Mouse (Mus musculus) midbrain, embryonic 14.5 days (tissue): ENCODE measurements around the gene Rpl38. TPM values are rescaled to one million over a fixed set of nuclear protein-coding genes. Genes with fewer than 3 reads are reported as not detected.

ENCODE experiments used
- ATAC-seq: fragments of 200-750 bp; cut with Nextera tagmentation; 2 replicates; pipeline ENCODE4 v1.8.0; 2017; ENCODE audit warnings: moderate number of reproducible peaks, moderate library complexity; ENCODE audit not compliant: low FRiP score, low TSS enrichment
- DNase-seq: peaks from one replicate; pipeline ENCODE4 v3.0.0-alpha.2; 2015
- H3K27ac ChIP-seq: fragments of 300-500 bp; sonication (generic); replicated peaks from 2 replicates; pipeline ENCODE4 v1.5.1; 2014; ENCODE audit warnings: mild to moderate bottlenecking, low read depth, low read length, moderate library complexity
- H3K27me3 ChIP-seq: fragments of 300-500 bp; sonication (generic); 2 replicates; pipeline ENCODE4 v1.6.1; 2014; ENCODE audit warnings: low read length, control low read depth, mixed read lengths; ENCODE audit not compliant: control insufficient read depth, insufficient read depth
- H3K36me3 ChIP-seq: fragments of 300-500 bp; sonication (generic); 2 replicates; pipeline ENCODE4 v1.6.1; 2014; ENCODE audit warnings: low read length, control low read depth; ENCODE audit not compliant: control insufficient read depth, insufficient read depth
- H3K4me1 ChIP-seq: fragments of 300-500 bp; sonication (generic); 2 replicates; pipeline ENCODE4 v1.6.1; 2014; ENCODE audit warnings: mild to moderate bottlenecking, antibody characterized with exemption, low read length, control low read depth; ENCODE audit not compliant: control insufficient read depth, insufficient read depth
- H3K4me2 ChIP-seq: fragments of 300-500 bp; sonication (generic); 2 replicates; pipeline ENCODE4 v1.6.1; 2014; ENCODE audit warnings: mild to moderate bottlenecking, low read length, moderate library complexity
- H3K4me3 ChIP-seq: fragments of 300-500 bp; sonication (generic); replicated peaks from 2 replicates; pipeline ENCODE4 v1.5.1; 2014; ENCODE audit warnings: low read depth, low read length
- H3K9ac ChIP-seq: fragments of 300-500 bp; sonication (generic); replicated peaks from 2 replicates; pipeline ENCODE4 v1.6.1; 2014; ENCODE audit warnings: mild to moderate bottlenecking, low read length, moderate library complexity
- H3K9me3 ChIP-seq: fragments of 300-500 bp; sonication (generic); 2 replicates; pipeline ENCODE4 v1.6.1; 2016; ENCODE audit warnings: low read length, control low read depth, mixed read lengths; ENCODE audit not compliant: control insufficient read depth
- WGBS: fragments of 180-500 bp; shearing (Covaris S2); extraction: QIAGEN DNeasy Blood & Tissue Kit; methylation state at CpG from one replicate; pipeline ENCODE4 v1.1.7; 2014; 5-methylcytosine and 5-hydroxymethylcytosine counted together
- polyA plus RNA-seq: library from polyadenylated mRNA; unstranded; fragments of >200 nt; fragmentation: Nextera tagmentation; extraction: Ambion mirVana; gene quantifications from 2 replicates; pipeline ENCODE4 v1.2.1, GENCODE M21; 2014

Gene Rpl38
- polyA plus RNA-seq, 1 experiment from 2014 or later, result 707 TPM

DNA sequence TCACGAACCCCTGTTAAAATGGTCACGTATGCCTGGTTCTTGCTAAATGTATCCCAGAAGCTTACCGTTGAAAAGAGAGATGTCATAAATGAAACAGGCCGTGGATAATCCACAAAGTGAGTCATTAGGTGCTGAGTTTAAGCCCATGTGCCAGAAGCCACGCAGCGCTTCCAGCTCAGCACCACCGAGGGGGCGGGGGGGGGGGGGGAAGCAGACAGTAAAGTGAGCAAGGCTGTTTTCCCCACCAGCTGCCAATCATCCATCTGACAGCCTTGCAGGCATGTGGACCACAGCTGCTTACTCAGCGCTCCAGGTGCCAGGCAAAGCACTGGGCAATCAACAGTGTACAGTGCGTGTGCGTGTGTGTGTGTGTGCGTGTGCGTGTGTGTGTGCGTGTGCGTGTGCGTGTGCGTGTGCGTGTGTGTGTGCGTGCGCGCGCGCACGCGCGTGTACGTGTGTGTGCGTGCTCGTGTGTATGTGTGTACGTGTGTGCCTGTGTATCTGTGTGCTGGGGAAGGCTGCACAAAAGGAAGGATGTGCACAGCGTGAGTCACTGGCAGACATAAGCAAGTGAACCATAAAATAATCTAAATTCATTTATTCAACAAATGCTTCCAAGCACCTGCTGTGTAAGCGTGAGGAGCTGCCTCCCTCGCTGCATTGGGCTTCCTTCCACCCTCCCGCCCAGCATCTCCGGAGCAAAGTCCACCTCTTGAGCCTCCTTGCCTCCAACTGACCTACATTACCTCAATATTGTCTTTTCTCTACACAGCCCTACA lies 31.4 kb upstream of the Rpl38 start:
- H3K9ac ChIP-seq, result no peak overlapping the region
- no peaks in the 10 kb centered on the region for H3K36me3 ChIP-seq
- no peak overlapping the region for H3K4me3 ChIP-seq
- no peaks in the 10 kb centered on the region for H3K27me3 ChIP-seq
- no peaks in the 10 kb centered on the region for H3K9me3 ChIP-seq
- peak overlapping the region; percentile 32; the same call in 1 of the 2 replicates for H3K27ac ChIP-seq
- peak; percentile 56 for DNase-seq
- peaks cover 22% of the 10 kb centered on the region; the same call in 1 of the 2 replicates for H3K4me1 ChIP-seq
- ATAC-seq, result peak; percentile 57; the same call in 1 of the 2 replicates
- peak overlapping the region; percentile 39 for H3K4me2 ChIP-seq
- 55% methylated on average over 35 of the region's 35 CpGs for WGBS

DNA sequence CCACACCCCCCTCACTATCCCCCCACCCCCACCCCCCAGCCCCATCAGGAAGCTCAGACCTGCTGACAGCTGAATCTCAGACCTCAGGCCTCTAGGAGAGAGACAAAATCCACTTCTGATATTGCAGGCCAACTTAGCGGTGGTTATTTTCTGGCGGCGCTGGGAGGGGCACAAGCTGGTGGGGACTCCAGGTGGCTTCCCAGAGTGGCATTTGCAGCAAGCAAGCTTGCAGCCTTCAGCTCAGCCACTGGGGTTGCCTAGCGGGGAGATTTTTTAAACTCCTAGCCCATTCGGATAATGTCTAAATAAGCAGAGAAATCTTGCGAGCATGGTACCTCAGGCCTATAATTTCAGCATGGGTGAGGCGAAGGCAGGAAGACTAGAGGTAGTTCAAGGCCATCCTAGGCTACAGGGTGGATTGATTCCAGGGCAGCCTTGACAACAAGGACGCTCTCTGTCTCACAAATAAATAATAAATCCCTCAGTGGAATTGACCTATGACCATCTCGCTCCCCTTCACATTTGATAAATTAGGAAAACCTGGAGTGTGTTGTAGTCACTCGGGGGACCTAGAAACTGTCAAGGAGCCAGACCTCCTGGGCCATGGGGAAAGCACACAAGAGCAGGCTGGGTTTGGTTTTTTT lies 29.6 kb upstream of the Rpl38 start:
- DNase-seq (no peak), ATAC-seq (no peak)
- Histone ChIP-seq H3K4me3 (no peak overlapping the region), H3K27ac (no peak overlapping the region), H3K4me1 (peaks cover 22% of the 10 kb centered on the region; the same call in 1 of the 2 replicates), H3K36me3 (no peaks in the 10 kb centered on the region), H3K27me3 (no peaks in the 10 kb centered on the region), H3K9me3 (no peaks in the 10 kb centered on the region), H3K4me2 (no peak overlapping the region), H3K9ac (no peak overlapping the region)
- WGBS, result 69% methylated on average over 10 of the region's 10 CpGs

DNA sequence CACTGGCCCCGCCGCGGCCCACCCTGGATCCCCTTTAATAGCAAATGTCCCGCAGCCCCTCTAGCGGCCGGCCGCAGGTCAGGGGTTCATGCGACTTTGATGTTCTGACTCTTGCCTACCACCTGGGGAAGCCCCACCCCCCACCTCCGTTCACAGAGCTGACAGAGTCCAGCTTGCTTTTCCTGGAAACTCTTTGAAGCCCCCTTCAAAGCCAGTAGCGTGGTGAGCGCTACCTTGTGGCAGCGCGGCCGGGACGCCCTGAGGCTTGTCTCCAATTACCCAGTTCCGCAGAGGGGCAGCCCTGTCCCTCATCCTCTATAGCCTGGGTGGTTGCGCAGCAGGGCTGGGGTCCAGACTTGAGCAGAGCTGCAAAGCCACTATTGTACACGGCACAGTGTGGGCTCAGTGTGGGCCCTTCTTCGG lies 28.6 kb upstream of the Rpl38 start:
- H3K9ac ChIP-seq, result no peak overlapping the region
- H3K27ac ChIP-seq, result no peak overlapping the region
- H3K4me2 ChIP-seq, result no peak overlapping the region; the same call in 1 of the 2 replicates
- 3% methylated on average over 19 of the region's 19 CpGs for WGBS
- no peaks in the 10 kb centered on the region for H3K9me3 ChIP-seq
- ATAC-seq (no peak), DNase-seq (peak; percentile 66)
- no peak overlapping the region for H3K4me3 ChIP-seq
- H3K36me3 ChIP-seq, result no peaks in the 10 kb centered on the region
- H3K27me3 ChIP-seq, result no peaks in the 10 kb centered on the region
- H3K4me1 ChIP-seq, result peaks cover 22% of the 10 kb centered on the region; the same call in 1 of the 2 replicates

DNA sequence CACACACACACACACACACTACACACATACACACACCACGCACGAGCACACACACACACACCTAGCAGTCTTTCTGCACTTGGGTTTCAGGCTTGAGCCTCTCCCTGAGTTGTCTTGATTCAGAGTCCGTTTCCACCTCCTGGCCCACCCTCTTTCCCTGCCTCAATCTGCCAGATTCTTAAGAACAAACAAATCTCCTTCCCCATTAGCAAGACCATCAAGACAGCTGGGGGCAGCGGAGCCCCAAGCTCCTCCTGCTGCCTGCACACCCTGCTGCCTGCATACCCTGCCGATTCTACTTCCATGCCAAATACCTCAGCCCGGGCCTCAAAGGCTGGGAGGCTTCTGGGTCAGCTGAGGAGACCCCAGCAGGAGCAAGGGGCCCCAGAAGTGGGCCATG lies 27.7 kb upstream of the Rpl38 start:
- H3K4me3 ChIP-seq, result no peak overlapping the region
- H3K9ac ChIP-seq, result no peak overlapping the region
- H3K36me3 ChIP-seq, result no peaks in the 10 kb centered on the region
- WGBS, result 45% methylated on average over 6 of the region's 6 CpGs
- H3K4me2 ChIP-seq, result no peak overlapping the region
- no peak overlapping the region for H3K27ac ChIP-seq
- H3K27me3 ChIP-seq, result no peaks in the 10 kb centered on the region
- H3K4me1 ChIP-seq, result peaks cover 22% of the 10 kb centered on the region; the same call in 1 of the 2 replicates
- DNase-seq (no peak), ATAC-seq (no peak)
- no peaks in the 10 kb centered on the region for H3K9me3 ChIP-seq

DNA sequence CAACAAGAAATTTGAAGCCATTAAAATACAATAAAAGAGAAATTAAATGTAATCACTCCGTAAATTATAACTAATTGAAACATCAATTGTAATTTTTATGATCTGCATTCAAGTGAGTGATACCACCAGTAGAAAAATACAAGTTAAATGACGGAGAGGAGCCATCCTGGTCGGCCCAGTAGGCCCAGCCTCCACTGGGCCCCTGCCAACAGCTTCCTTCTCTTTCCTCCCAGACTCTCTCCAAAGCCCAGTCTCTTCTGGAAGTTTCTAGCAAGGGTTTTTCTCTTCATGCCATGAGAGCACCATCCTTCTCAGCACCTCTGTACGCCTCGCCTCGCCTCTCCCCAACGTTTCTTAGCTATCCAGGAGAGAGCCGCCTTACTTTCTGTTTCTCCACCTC lies 27.2 kb upstream of the Rpl38 start:
- no peak overlapping the region for H3K4me3 ChIP-seq
- no peak overlapping the region for H3K9ac ChIP-seq
- H3K27ac ChIP-seq, result no peak overlapping the region
- WGBS, result 89% methylated on average over 8 of the region's 8 CpGs
- no peaks in the 10 kb centered on the region for H3K36me3 ChIP-seq
- peaks cover 22% of the 10 kb centered on the region; the same call in 1 of the 2 replicates for H3K4me1 ChIP-seq
- H3K27me3 ChIP-seq, result no peaks in the 10 kb centered on the region
- H3K9me3 ChIP-seq, result no peaks in the 10 kb centered on the region
- H3K4me2 ChIP-seq, result no peak overlapping the region
- no peak for ATAC-seq
- DNase-seq, result no peak

DNA sequence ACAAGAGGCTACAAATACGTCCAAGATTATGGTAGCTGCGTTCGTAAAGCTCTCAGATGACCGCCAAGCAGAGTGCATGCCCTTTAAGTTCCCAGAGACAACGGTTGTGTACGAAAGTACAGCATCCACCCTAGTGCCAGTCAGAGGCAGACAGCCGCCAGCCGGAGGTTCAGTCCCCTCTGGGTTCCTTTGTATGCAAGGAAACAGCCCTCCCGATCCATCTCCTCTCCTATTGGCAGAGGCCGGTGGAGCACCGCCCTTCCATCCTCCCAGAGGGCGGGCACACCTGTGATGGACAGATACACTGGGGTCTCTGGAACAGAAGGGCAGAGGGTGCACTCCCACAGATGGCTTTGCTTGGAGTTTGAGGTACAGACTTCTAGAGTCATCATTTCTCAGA lies 26.1 kb upstream of the Rpl38 start:
- peak; percentile 56 for DNase-seq
- Histone ChIP-seq H3K4me2 (no peak overlapping the region), H3K9me3 (no peaks in the 10 kb centered on the region), H3K27ac (no peak overlapping the region), H3K36me3 (no peaks in the 10 kb centered on the region), H3K27me3 (no peaks in the 10 kb centered on the region), H3K9ac (no peak overlapping the region), H3K4me3 (no peak overlapping the region), H3K4me1 (peaks cover 15% of the 10 kb centered on the region; the same call in 1 of the 2 replicates)
- ATAC-seq, result no peak
- WGBS, result 44% methylated on average over 12 of the region's 12 CpGs

DNA sequence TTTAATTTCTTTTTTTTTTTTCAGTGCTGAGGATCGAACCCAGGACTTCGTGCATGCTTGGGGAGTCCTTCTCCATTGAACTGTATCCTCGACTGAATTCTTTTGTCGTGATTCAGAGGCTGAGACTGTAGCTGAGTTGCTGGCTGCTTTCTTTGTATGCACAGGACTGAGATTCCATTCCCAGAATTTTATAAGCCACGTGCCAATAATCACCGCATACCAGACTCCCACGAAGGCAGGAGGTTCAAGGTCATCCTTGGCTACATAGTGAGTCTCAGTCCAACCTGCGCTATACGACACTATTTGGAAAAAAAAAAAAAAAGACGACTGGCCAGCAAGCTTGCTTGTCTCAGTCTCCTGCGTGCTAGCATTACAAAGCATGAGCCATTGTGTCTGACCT lies 25.4 kb upstream of the Rpl38 start:
- Histone ChIP-seq H3K9me3 (no peaks in the 10 kb centered on the region), H3K4me3 (no peak overlapping the region), H3K9ac (no peak overlapping the region), H3K4me1 (peaks cover 11% of the 10 kb centered on the region; the same call in 1 of the 2 replicates), H3K36me3 (no peaks in the 10 kb centered on the region), H3K4me2 (no peak overlapping the region), H3K27ac (no peak overlapping the region), H3K27me3 (no peaks in the 10 kb centered on the region)
- DNase-seq (no peak), ATAC-seq (no peak)
- WGBS, result 75% methylated on average over 11 of the region's 11 CpGs

DNA sequence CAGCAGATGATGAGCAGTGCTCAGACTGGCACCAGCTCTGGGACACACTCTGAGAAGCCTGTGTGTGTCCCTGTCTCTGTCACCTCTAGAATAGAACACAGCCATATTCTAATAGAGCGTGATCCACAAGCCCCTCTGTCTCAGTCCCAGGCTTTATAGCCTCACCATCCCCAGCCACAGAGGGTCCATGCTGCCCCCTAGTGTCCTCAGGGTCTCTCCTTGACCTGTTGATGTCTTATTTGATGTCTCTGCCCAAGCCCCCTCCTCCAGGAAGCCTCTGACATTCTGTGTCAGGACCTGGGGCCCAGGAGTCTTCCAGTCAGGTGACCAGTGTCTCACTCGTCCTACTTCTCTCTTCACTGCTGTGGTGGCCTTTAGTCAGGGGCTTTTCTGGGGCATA lies 24.2 kb upstream of the Rpl38 start:
- Histone ChIP-seq H3K4me2 (no peak overlapping the region), H3K27me3 (no peaks in the 10 kb centered on the region), H3K36me3 (no peaks in the 10 kb centered on the region), H3K4me1 (peaks cover 11% of the 10 kb centered on the region; the same call in 1 of the 2 replicates), H3K4me3 (no peak overlapping the region), H3K27ac (no peak overlapping the region), H3K9me3 (no peaks in the 10 kb centered on the region), H3K9ac (no peak overlapping the region)
- ATAC-seq (no peak), DNase-seq (no peak)
- WGBS, result 45% methylated on average over 2 of the region's 2 CpGs
